Mouse (Mus musculus): Measurements from ENCODE around the gene Atmin. TPM values are rescaled to one million over a fixed set of nuclear protein-coding genes. Genes with fewer than 3 reads are reported as not detected.

Gene Atmin
- 10 to 100 TPM; 12.0 to 14.5 TPM for total RNA-seq (2021)
- long read RNA-seq, experiment 1, full-length matches to known transcripts = 39 of 48 reads
- long read RNA-seq, experiment 1, partial matches to known transcripts = 1 of 48 reads
- long read RNA-seq, experiment 1, other reads (novel, unspliced or antisense) = 8 of 48 reads
- long read RNA-seq, experiment 2, full-length matches to known transcripts = 22 of 30 reads
- long read RNA-seq, experiment 2, partial matches to known transcripts = 0 of 30 reads
- long read RNA-seq, experiment 2, other reads (novel, unspliced or antisense) = 8 of 30 reads

GRCm38 (mm10) chr8:116943161-116943554 lies at the start of gene Atmin:
Gene Atmin (plus strand): TSS chr8:116943393.
- peak; percentile 91 for DNase-seq

DNA sequence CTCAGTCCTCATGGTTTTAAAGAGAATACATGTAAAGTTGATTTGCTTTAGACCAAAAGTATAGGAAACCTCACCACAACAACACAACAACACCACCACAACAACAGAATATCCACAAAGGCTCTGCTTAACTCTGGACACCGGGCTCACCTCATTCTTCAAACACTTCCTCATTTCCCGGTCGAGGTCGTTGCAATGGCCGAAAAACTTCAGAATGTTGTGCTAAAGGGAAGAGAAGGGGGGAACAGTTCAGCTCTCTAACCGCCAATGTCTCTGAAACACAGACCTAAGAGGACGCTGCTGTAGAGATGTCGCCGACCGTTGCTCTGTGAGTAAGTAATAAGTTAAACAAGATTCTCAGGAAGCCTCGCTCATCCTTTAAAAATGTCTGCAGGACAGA lies 49.3 kb upstream of the Atmin start:
- DNase-seq = no peak

DNA sequence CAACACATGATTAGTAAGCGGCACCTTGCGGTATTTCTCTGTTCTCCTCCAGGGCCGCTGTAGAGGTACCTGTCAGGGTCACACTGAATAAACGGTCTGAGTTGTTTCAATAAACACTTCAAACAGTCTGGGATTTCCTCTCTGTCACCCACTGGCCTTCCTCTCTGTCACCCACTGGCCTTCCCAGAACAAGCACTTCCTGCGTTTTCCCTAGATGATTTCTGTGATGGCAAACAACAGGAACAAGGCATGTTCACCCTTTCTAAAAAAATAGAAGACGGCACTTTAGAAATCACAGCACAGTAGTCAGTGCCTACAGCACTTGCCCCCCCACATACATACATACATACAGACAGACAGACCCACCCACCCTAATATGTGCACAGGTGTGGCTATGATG lies 47.7 kb upstream of the Atmin start:
- DNase-seq = no peak

- DNase-seq = no peak
Observed at GRCm38 (mm10) chr8:116904736-116905135, 38.5 kb upstream of the Atmin start.

DNA sequence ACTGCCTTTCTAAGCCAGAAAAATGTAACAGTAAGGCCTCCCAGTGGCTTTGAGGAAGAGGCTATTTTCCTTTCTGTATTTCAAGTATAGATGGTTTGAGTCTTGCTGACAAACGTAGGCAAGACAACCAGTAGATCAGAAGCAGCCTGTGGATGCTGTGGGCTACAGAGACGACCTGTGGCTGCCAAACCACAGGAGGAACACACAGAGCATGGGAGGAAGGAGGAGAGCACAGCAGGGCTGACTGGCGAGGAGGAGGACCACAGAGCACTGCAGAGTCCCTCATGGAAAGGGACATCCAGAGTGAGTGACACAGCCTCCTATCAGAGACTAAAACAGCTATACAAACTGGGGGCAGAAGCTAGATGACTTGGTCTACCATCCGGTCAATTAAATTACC lies 37.9 kb upstream of the Atmin start:
- DNase-seq = no peak

DNA sequence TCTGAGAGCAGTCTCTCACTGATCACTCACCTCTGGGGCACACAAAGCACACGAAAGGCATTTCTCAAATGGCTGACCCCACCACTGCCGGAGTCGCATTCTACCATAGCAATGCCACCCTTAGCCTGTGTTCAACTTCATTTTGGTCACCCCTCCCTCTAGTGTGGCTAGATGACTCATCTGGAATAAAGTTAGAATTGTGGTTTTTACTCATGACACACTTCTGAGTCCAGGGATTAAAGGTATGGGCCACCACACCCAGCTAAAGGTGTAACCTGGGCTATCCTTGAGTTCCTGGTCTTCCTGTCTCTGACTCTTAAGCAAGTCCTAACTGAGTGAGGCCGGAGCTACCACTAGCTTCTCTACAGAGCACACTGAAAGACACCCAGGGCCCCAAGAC lies 37.4 kb upstream of the Atmin start:
- DNase-seq = no peak

- DNase-seq = no peak
Observed at GRCm38 (mm10) chr8:116921005-116921336, 22.2 kb upstream of the Atmin start.

GRCm38 (mm10) chr8:116921337-116922059 lies 21.7 kb upstream of the Atmin start, which contains the start of the genes Cmc2 and Cenpn:
Gene Cmc2 (minus strand): TSS chr8:116921455.
Gene Cenpn (plus strand): TSS chr8:116921730.
- peak; percentile 96 for DNase-seq

DNA sequence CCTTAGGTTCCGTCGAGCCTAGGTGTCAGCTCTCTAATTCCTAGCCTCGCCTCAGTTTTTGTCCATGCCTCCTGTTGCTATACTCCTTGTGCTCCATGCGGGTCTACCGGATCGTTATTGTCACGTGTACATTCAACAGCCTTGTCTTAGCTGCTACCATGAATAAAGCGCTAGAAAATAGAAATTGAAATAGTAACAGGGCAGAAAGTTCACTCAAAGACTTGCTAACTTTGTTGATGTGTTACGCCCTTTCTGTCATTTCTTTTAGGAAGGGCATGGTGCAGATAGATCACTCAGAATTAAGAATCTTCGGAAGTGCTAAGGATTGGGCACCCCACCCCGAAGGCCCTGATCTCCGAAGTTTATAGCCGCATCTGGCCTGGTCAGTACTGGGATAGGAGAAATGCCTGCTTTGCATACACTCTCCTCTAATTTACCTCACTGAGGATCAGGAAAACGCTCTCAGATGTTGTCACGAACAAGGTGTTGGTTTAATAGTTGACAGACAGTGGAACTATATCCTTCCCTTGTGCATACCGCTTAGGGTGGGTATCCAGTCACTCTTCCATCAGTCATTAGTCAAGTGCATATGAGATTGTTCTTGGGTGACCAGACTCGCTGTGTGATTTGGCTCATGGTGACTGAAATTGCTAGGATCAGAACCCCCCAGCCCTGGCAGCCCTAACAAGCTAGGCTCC lies 21.0 kb upstream of the Atmin start:
- no peak for DNase-seq

DNA sequence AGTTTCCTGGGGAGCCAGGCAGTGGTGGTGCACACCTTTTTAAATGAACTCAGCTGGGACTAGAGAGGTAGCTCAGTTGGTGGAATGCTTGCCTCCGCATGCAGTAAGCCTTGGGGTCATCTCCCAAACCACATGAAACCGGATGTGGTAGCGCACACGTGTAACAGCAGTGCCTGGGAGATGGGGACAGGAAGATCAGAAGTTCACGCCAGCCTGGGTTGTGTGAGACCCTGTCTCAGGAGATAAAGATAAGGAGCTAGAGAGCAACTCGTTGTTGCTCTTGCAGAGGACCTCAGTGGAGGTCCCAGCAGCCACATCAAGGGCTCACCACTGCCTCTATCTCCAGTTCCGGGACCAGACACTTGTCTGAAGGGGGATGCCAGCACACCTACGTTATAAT lies 19.7 kb upstream of the Atmin start:
- DNase-seq = no peak

DNA sequence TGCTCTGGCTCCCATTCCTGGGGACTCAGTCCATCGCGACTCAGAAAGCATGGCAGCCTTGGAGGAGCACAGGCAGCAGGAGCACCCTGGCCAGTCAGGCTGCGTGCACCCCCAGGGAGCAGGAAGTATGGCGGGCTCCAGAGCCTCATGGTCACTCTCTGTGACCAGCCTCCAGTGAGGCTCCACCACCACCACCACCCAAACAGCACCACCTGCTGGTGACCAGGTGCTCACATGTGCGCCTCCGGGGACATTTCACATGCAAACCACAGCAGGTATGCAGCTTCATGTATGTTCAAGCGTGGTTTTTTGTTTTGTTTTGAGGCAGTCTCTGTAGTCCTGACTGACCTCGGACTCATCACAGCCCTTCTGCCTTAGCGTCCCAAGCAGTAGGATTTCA lies 15.3 kb upstream of the Atmin start:
- peak; percentile 38 for DNase-seq

DNA sequence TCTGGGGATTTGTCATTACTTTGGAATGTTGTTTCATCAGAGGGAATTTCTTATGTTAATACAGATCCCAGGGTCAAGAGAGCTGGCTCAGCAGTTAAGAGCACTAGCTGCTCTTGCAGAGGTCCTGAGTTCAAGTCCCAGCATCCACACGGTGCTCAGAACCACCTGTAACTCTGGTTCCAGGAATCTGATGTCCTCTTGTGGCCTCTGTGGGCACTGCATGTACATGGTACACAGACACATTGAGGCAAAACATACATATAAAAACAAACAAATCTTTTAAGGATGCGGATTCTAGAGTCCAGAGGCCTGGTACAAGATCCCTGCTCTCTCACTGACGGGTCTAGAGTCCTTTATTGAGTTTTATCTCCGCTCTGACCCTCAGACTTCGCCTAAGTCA lies 14.6 kb upstream of the Atmin start:
- no peak for DNase-seq

GRCm38 (mm10) chr8:116934976-116935375 lies 8.2 kb upstream of the Atmin start:
- DNase-seq = no peak

DNA sequence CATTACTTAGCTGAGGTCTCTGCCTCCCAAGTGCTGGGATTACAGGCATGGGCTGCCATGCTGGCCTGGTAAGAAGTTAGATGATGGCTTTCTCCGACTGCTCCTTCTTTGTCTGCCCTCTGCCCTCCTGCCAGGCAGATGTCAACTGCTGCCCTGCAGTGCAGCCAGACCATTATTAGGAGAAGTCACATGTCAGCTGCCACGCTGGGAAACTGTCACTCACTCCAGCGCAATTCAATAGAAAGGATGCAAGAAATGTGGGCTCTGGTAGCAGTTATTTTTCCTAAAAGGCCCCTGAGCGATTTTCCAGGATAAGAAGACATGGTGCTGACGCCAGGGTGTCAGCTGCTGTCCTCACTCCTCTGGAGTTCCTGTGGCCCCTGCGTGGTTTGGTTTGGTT lies 7.7 kb upstream of the Atmin start:
- DNase-seq = no peak

DNA sequence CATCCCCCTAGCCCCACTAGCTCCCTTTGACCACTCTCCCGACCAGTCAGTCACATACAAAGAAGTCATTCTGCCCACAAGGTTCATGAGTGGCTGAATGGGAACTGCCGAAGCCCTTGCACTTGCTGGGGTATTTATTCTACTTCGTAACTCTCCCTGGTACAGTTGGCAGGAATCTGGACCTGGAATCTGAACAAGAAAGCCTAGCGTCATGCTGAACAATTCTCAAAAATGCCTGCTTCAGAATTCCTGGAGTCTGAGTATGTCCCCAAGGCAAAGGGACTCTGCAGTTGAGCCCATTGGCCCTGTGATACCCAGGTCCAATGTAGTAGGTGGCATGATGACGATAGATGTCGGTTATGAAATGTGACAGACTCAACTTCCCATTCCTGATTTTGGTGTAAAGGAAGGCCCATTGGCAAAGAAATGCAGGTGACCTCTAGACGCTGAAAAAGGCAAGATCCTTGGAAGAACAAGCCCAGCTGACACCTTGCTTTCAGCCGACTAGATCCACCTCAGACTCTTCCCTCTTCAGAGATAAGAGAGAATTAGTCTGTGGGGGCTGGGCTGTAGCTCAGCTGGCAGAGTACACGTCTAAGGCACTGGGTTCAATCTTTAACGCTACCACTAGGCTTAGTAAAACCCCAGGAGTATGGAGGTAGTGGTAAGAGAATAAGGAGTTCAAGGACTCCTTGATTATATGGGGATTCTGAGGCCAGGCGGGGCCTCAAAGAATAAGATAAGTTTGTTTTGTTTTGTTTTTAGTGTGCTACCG lies 722 bp upstream of the Atmin start:
- DNase-seq = no peak

- DNase-seq = peak; percentile 14
Observed at GRCm38 (mm10) chr8:116943555-116944384, 577 bp downstream of the Atmin start.

GRCm38 (mm10) chr8:116944385-116944696 lies 1.1 kb downstream of the Atmin start:
- DNase-seq = no peak

- DNase-seq = no peak
Observed at GRCm38 (mm10) chr8:116945169-116945910, 2.1 kb downstream of the Atmin start.

GRCm38 (mm10) chr8:116946268-116946838 lies 3.2 kb downstream of the Atmin start:
- DNase-seq = no peak

GRCm38 (mm10) chr8:116946851-116947250 lies 3.7 kb downstream of the Atmin start:
- no peak for DNase-seq

GRCm38 (mm10) chr8:116947589-116947988 lies 4.4 kb downstream of the Atmin start:
- no peak for DNase-seq

All from gastrocnemius, postnatal 10 days (tissue).